Mouse (Mus musculus): Measurements from ENCODE around the gene Scube1.

DNA sequence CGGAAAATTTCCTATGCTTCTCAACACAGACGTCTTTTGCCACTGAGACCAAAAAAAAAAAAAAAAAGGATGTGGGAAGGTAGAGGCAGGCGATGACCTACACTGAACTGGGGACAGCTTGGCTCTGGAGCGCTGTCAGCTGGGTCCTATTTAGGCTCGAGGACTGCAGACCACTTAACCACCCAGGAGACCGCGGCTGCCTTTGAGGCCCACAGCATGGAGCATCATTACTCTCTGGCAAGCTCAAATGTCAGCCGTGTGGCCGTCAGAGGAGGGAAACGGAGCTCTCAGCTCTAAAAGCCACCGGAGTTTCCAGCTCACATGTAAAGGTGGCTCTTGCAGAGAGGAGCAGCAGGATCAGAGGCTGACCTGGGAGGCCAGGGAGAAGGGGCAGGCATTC, 46.2 kb downstream of the Scube1 start:
- TF ChIP-seq CTCF (IDR thresholded peaks at IDR 0.05; ENCODE audit: control insufficient read depth, insufficient read depth, low read length) (no peak), POLR2A (IDR thresholded peaks at IDR 0.05; ENCODE audit: borderline replicate concordance, control insufficient read depth, low read depth, low read length) (no peak)

All from bone marrow, adult 2 months (tissue).